Mouse (Mus musculus) embryo, embryonic 11 days (tissue): ENCODE measurements around the gene Plin3.

Source experiments
- DNase-seq: peaks from one replicate; pipeline ENCODE4 v3.0.0-alpha.2; 2015

Gene Plin3

DNA sequence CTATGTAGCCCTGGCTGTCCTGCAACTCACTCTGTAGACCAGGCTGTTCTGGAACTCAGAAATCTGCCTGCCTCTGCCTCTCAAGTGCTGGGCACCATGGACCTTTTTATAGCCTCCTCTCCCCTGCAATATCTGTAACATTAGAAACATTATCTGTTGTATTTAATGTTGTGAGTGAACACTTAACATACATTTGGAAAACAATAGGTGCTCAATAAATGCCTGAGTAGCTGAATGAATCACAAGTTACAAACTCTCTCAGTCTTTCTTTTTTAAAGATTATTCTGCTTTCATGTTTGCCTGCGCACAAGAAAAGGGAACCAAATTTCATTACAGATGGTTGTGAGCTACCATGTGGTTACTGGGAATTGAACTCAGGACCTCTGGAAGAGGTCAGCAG is 5.6 kb upstream of the Plin3 start:
- DNase-seq, result no peak

DNA sequence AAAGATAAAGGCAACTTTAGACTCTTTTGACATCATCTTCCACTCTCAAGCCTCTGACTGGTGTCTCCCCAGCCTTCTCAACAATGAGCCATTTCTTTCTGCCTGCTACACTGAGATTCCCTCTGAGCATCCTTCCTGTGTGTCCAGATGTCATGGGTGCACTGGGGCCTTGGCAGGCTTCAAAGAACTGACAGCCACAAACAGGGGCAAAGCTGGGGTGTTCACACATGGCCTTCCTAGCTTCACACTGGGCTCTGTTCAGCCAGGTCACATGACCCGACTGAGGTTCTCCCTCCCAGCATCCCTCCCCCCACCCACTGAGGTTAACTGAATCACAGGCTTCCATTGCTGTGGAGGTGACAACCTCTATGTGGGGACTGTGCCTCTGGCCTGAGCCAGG is 3.5 kb upstream of the Plin3 start:
- DNase-seq, result no peak

DNA sequence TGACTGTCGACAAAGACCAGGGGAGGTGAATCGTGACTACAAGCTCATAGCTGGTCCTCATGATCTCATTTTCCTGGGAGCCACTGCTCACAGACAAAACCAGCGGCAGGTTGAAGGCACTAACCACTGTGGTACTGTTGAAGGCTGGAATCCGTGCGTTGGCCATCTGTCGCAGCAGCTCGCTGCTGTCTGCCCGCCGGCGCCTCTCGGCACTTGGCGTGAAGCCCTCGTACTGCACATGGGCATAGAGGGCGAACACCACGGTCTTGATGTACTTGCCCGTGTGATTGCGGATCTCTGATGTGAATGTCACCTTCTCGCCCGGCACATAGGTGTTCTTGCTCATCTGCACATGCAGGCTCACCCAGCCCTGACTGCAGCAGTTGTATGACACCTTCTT is 1.6 kb upstream of the Plin3 start:
- no peak for DNase-seq

DNA sequence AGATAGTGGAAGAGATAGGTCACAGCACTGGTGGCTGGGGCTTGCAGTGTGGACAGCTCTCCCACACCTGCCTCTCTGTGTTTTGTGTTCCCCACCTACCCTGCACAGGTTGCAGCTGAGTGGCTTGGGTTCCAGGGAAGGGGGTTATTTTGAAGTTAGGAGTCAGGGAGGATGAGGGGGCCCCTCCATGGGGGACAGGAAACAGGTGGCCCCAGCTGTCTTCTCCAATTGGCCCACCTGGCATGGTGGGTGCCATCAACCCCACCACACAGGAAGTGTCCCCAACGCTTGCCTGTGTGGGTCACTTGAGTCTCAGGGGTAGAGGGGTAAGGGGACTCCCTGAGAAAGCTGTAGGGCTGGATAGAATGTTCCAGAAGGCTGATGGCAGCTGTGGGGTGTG is 618 bp upstream of the Plin3 start:
- no peak for DNase-seq

DNA sequence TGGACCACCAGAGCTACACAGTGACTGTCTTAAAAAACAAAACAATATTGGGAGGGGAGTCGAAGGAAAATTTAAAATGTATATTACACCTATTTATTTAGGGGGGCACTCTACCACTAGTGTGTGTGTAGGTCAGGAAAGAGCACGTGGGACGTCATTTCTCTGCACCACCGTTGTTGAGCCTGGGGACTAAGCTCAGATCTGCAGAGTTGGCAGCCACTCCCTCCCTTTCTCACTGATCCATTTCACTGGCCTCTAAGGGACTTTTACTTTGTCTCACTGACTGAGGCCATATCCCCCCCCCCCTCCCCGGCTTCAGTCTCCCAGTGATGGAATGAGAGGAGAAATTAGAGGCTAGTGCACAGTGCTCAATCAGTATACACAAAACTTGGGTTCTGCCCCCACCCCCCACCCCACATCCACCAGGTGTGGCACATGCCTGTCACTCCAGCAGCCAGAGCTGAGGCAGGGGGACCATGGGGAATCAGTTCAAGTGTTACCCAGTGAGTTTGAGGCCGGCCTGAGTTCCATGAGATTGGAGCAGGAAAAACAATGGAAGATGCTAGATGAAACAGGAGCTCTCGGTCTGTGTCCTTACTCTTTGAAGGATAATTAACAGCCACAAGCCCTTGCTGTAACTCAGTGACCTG is 722 bp downstream of the Plin3 start:
- no peak for DNase-seq

DNA sequence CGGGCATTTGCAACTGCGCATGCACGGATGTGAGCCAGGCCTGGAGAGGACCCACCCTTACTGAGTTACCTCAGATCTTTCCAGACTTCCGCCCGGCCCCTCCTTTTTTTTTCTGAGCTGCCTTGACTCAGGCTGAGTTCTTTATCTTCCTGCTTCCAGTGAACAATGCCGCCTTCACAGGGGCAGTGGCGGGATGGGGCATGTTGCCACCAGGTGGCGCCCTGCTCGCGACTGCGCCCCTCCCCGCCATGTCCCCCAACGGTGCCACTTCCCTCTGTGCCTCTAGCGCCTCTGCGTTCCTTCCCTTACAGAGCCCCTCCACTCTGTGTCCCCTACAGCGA is 1.5 kb downstream of the Plin3 start:
- peak; percentile 90 for DNase-seq

DNA sequence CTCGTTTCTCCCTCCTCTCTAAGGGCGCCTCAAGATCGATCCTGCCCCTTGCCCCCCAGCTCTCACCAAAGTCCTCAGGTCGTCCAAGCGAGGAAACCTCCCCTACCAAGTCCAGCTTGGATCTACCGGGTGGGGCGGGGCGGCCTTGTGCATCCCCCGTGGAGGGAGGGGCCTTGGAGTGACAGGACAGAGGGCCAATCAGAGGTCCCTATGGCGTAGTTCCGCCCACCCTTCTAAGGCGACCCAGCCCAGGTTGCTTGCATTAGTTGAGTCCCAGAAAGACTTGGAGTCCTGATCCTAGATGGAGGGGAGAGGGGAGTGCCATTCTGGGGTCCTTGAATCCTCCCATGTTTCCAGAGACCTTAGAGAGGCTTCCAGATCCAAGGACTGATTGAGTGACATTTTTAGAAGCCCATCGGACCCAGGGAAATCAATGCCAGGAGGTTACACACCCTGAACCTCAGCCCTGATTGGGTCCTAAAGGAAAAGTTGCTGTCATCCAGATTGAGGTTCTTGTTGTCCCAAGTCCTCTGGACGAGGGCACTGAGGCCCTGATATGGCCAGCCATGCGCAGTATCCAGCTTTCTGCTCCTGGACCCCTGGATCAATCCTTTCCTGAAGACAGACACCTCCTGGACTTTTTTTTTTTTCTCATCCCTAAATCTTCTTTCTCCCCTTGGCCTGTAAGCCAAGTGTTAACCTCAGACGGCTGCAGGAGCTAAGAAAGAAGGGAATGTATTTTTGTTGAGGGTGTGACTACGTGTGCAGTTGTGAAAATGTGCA is 2.1 kb downstream of the Plin3 start:
- DNase-seq, result peak; percentile 94

DNA sequence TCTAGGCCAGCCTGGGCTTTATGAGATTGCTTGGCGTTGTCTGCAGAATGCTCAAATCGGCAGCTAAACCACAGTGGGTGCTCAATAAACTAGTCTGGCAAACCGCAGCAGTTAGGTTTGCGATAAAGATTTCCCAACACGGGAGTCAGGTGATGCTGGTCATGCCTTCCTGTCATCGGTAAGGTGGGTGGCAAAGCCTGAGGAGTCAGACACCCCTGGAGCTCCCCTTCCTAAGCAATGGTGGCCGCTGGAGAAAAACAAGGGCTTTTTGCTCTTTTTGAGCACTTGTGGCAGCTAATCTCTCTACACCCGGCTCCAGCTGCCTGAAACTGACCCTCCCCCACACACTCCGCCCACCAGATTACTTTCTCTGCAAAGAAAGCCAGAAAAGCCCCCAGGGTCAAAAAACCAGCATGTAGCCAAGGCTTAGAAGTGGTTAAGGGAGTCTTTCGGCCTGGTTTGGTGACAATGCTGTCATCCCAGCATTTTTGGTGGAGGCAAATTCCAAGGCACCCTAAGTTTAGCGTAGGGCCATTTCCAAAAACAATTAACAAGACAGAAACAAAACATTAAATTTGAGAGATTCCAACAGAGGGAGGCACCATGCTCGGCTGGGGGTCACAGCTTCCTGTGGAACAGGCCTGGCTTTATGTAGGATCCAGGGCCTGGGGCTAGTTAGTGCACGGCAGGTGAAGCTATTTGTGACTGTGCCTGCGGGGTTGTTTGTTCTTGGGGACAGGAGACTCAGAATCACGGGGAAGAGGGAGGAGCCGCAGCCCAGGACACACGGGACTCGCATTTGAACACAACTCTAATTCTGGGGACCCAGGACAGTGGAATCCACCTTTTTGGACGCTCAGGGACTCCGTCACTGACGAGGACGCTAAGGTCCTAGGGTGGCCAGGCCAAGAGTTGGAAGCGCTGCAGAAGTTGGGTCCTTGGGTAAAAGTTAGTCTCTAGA is 3.0 kb downstream of the Plin3 start:
- DNase-seq, result peak; percentile 83

DNA sequence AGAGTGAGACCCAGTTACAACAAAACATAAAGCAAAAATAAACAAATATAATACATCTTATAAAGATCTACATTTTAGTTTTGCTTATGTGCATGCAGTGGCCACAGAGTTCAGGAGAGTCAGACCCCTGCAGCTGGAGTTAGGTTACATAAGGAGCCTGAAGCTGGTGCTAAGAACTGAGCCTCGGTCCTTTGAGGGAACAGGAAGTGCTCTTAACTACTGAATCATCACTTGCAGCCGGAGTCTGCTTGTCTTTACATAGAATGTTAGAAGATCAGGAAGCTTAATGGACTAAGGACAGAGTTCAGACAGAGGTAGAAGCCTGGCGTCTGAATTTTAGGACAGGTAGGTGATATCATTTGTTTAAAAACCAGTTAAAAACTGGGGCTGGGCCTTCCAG is 3.8 kb downstream of the Plin3 start:
- no peak for DNase-seq

DNA sequence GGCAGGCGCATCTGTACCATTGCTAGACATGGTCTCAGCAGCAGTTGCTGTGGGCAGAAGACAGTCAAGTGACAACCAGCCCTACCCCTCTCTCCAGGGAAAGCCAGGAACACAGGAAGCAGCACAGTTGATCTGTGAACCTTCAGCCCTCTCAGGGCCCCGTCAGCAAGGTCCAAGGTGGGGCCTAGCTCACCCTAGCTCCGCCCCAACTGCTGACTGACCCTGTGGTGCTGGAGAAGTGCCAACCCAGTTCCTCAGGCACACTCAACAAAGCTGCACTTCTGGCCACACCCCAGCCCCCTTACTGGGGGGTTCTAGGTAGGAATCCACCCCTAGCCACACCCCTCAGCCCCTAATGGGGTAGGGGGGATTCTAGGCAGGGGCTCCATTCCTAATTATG is 4.8 kb downstream of the Plin3 start:
- DNase-seq, result peak; percentile 26

DNA sequence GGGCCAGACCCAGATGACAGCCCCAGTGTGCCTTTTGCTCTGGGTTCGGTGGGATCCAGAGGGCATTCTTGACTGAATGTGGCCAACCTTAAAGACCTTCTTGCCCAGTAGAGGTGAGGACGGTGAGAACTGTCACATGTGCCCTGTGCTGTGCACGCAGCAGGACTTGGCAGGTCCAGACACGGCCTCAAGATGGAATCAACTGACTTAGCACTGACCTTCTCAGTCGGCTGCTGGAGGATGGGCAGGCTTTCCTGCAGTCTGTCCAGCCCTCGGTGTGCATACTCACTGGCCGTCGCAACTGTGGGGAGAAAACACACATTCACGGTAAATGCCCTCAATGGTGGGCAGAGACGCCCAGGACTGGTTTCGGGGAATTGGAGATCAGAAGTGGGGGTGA is 6.7 kb downstream of the Plin3 start:
- no peak for DNase-seq

DNA sequence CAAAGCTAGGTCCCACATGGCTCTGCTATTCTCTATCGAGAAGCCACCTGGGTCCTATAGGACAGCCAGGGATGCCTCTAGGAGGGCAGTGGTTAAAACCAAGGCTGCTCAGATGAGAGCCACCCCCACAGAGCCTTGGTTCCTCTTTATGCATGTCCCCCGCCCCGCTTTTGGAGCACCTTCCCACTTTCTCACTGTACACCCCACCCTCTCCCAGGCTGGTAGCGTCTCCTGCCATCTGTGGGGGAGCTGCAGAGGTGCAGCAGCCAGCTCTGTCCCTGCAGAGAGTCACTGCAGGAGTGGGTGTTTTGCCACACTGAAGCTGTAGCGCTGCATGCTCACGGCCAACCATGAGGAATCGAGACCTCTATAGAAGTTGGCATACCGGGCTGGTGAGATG is 9.4 kb downstream of the Plin3 start:
- DNase-seq, result no peak

DNA sequence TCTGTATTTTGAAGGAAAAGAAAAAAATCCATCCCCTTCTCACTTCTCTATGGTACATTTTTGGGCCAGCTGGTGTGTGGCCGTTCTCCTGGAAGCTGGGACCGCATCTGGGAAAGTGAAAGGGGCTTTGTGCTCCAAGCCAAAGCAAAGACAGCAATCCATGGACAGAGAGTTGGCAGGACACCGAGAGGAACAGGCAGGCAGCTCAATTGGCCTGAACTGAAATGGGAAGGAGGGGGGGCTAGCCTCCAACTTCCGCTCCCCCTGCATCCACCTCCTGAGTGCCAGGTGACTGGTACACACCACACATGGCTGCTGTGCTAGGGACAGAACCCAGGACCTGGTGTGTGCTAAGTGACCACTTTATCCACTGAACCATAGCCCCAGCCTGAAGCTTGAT is 9.9 kb downstream of the Plin3 start:
- no peak for DNase-seq

DNA sequence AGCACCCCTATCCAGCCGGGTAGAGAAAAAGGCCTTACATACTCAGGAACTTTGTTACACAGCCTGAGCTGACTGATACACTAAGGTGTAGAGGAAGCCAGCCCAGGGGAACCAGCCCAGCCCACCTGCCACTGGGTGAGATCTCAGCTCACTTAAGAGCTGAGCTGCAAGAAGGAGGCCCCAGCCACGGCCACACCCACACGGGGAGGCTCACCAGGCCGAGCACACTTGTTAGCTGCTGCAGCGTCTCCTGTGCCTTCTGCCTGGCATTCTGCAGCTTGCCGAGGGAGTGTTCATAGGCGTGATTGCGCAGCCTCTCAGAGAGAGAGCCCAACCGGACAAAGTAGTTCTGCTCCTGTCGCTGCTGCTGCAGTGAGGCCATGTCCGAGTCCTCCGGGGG is 11.5 kb downstream of the Plin3 start:
- DNase-seq, result no peak

DNA sequence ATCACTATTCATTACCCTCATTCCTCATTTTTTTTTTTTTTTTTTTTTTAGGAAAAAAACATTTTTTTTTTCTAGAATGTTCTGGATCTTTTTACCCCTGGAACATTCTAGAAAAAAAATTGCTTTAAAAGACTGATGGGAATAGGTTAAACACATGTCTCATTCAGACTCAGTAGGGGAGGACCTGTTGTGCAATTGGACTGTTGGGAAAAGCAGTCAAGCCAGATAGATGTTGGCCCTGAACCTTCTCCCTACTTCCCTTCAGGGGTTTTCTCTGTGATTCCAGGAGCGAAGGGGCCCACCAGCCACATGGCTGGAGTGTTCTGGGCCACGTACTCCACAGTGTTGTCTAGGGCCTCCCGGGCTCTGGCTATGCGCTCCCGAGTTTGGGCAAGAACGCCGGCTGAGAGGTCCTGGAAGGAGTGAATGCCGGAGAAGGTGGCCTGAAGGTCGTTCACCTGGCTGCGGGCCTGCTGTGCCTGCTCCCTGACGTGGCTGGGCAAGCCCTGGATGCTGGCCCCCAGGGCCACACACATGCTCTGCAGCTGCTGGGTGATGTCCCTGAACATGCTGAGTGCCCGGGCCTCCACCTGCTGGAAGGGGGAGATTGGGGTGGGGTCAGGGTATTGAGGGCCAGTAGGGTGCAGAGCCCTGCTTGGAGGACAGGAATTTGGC is 13.1 kb downstream of the Plin3 start:
- DNase-seq, result no peak

DNA sequence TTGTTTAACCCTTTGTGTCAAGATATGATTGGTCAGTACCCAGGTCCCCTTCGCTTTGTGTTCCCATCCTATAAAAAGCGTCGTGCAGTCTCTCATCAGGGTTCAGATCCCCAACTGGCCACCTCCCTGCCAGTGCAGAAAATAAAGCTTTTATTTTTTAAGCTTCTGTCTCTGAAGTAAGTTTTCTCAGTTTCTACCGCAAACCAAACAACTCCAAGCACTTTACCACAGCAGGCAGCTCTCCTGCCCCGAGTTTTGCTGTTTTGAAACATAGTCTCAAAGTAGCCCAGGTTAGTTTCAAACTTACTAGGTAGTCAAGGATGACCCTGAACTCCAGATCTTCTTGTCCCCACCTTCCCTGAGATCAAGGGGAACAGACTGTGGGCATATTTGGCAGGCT is 14.3 kb downstream of the Plin3 start:
- DNase-seq, result no peak

DNA sequence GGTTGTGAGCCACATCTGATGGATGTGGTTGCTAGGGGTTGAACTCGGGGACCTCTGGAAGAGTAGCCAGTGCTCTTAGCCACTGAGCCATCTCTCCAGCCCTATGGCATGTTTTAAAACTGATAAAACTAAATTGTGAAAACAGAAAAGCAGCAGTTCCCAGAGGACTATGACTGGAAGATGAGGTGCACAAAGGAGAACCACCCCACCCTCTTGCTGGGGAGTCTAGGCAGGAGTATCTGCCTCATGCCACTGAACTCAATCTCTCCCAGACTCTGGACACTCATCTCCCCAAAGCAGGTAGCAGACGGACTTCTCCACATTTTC is 15.1 kb downstream of the Plin3 start:
- peak; percentile 45 for DNase-seq

DNA sequence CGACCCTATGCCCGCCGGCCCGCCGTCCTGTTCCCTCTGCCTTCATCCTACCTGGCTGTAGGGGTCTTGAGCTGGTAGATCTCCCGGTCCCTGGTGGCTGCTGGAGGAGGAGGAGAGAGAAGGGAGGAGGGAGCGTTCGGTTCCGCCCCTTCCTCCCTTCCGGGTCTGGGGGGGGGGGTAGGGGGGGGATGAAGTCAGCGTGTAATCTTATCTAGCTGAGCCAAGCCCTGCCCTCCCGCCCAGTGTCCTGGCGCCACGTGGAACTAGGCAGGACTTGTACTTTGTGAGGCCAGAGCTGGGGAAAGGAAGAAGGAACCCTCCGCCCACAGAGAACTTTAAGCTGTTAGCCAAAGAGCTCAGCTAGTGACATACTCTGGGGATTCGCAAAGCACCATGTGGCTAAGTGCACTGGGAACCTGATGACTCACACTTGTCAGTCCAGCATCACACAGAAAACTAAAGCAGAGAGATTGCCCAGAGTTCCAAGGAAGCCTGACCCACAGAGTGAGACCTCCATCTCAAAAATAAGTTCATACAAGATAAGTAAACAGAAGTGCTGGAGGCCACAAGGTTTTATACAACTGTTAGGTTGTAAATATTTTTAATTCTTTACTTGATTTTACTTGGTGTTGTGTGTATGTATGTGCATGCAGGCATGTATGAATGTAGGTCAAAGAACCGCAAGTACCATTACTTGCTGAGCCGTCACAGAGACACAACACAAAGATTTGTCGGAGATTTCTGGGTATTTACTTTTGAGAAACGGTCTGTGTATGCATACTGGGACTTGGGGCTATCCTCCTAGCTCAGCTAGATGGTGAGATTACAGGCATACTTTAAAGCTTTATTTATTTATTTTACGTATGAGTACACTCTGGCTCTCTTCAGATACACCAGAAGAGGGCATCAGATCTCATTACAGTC is 15.8 kb downstream of the Plin3 start, which contains the start of gene Ticam1:
Gene Ticam1 (minus strand): TSS at position 144 of the 924 bp plus-strand sequence.
- DNase-seq, result peak; percentile 94

DNA sequence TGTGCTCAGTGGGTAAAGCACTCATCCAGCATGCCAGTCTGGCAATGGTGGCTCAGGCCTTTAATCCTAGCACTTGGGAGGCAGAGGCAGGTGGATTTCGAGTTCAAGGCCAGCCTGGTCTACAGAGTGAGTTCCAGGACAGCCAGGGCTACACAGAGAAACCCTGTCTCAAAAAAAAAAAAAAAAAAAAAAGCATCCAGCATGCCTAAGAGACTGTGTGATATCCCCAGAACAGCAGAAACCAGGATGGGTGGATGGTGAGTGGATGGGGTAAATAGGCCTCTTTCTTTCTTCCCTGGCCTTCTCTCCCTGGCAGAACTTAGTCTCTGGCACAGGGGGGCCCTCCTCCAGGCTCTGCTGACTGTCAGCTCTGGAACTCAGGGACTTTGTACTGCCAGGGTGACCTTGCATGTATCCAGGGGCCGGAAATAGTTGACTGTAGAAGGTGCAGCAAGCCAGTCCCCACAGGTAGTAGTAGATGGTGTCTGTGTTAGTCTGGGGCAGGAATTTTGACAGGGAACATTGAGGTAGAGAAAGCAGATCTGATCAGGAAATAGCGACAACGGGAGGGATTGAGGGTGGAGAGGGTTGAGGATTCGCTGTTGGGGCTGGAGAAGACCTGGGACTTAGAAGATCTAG is 16.7 kb downstream of the Plin3 start:
- DNase-seq, result no peak

DNA sequence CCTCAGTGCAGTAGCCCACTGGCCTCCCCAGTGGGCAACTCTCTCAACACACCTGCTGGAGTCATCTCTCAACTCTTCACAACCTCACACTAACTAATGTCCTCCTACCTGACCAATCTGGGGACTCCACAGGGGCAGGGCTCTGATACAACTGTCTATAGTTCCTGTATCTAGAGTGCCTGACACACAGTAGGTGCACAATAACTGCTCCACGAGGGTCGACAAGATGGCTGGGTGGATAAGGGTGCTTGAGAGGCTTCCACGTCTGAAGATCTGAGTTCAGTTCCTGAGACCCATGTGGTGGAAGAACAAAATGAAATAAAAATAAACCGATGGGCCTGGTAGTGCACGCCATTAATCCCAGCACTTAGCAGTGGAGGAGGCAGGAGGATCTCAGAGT is 18.7 kb downstream of the Plin3 start:
- DNase-seq, result no peak

DNA sequence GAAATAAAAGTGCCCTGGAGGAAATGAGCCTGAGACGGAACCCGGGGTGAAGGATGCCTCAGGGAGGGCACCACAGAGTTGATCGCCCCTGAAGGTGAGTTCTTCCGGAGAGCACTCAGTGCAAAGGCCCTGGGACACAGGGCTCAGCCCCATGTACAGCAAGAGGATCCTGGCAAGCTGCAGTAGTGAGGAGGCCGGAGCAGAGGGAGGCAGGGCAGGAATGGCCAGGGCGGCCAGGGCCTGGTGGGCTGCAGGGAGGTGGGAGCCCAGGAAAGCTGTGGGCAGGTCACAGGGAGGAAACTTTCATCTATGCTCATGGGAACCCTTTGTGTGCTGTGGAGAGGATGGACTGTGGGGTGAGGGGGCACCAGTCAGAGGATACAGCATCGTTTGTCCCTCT is 19.2 kb downstream of the Plin3 start:
- DNase-seq, result no peak

DNA sequence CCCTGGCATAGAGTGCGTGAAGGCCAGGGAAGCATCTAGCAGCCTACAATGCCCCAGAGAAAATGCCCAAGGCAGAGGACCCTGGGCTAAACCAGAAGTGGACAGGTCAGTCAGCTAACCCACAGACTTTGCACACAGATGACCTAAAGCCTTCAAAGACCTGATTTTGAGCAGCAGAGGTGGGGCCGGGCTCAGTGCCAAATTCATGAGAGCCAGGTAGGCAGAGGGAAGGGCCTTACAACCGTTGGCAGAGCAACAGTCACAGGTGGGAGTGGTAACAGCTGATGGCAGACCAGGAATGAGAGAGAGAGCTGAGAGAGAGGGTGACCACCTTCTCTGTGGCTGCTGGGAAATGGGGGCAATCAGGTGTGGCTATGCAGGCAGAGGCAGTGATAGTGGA is 20.0 kb downstream of the Plin3 start:
- DNase-seq, result no peak
